Mouse (Mus musculus): ENCODE measurements around the gene Lmtk2. TPM values are rescaled to one million over a fixed set of nuclear protein-coding genes. Genes with fewer than 3 reads are reported as not detected.

Gene Lmtk2
- total RNA-seq, 2 experiments from 2014 or later: 19.9 to 22.6 TPM

GRCm38 (mm10) chr5:144169275-144169975 lies 69.2 kb downstream of the Lmtk2 start:
- no peak for DNase-seq
- intact Hi-C loops (cut with DNase I): no loop called here

GRCm38 (mm10) chr5:144173648-144174047 lies 73.4 kb downstream of the Lmtk2 start:
- no peak for DNase-seq
- intact Hi-C loops (cut with DNase I): no loop called here

- intact Hi-C loops (cut with DNase I): no loop called here
- no peak for DNase-seq
Observed at GRCm38 (mm10) chr5:144178216-144178615, 78.0 kb downstream of the Lmtk2 start.

DNA sequence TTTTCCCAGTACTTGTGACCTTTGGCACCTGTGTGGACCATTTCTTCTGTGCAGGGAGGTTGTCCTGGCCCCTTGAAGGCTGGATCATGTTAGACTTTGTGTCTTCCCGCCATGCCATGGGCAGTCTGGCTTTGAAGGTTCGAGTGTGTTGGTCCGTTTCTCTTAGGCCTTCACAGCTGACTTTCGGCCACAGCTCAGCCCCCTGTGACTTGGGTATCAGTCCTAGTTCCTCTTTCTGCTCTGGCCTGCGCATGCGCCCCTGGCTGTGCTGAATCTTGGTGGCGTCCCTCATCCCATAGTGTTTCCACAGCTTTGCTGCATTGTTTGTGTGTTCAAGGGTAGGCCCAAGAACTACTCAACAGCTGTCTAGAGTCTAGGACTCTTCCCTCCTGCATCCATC lies 81.0 kb downstream of the Lmtk2 start:
- DNase-seq: no peak
- intact Hi-C loops (cut with DNase I): no loop called here

DNA sequence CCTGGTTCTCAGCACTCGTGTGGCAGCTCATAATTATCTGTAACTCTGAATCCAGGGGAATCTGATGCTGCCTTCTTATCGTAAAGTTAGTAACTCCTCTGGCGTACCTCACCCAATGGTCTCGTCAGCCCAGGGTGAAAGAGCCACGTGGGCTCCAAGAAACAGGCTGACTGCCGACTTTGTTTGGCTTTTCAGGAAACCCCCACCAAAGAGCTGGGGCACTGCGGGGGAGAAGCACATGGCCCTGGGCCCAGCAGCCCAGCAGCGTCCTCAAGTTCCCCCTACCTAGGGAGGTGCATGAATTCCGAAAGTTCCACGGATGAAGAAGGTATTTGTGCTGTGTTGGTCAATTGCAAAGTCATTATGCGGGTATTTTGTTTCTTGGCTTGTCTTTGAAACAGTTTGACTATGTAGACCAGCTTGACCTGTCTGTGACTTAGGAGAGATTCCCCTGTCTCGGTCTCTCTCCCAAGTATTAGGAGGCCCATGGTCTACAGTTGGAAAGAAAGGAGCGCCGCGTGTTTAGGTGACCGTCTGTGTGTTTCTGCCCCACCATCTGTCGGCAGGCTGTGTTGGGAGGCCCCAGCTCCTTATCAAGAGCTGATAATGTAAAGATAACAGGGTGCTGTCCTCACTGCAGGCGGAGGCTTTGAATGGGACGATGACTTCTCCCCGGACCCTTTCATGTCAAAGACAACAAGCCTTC lies 82.5 kb downstream of the Lmtk2 start:
- DNase-seq: no peak
- intact Hi-C loops (cut with DNase I): no loop called here

DNA sequence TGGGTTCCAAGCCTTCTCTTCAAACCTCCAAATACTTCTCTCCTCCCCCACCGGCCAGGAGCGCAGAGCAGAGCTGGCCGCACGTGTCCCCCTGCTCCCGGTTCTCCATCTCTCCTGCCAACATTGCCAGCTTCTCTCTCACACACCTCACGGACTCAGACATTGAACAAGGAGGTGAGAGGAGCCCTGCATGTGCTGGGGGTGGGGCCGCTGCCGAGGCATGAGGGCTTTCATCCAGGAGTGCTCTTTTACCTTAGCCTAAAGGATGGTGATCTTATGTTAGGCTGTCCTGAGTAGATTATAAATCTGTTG lies 83.0 kb downstream of the Lmtk2 start:
- intact Hi-C loops (cut with DNase I): no loop called here
- no peak for DNase-seq

- intact Hi-C loops (cut with DNase I): no loop called here
Observed at GRCm38 (mm10) chr5:144183647-144184335, 83.6 kb downstream of the Lmtk2 start.

GRCm38 (mm10) chr5:144184350-144185045 lies 84.3 kb downstream of the Lmtk2 start:
- intact Hi-C loops (cut with DNase I): no loop called here

More at GRCm38 (mm10) chr5:144183647-144184335, 83.6 kb downstream of the Lmtk2 start:
- no peak for DNase-seq

DNA sequence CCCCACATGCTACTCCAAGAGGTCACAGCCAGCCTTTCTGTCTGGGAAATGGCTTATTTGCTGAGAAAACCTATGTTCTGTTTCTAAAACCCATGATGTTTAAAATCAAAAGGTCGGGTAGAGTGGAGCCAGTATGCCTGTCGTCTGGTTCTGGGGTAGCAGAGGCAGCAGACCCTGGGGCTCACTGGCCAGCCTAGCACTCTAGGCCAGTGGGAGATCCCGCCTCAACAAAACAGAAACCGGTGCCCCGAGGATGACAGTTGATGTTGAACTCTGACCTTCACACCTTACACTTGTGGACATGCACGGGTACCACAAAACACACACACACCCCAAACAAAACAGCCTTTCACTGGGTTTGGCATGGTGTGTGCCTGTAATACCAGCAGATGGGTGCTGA lies 88.2 kb downstream of the Lmtk2 start:
- intact Hi-C loops (cut with DNase I): no loop called here
- no peak for DNase-seq

More at GRCm38 (mm10) chr5:144184350-144185045, 84.3 kb downstream of the Lmtk2 start:
- DNase-seq: no peak

DNA sequence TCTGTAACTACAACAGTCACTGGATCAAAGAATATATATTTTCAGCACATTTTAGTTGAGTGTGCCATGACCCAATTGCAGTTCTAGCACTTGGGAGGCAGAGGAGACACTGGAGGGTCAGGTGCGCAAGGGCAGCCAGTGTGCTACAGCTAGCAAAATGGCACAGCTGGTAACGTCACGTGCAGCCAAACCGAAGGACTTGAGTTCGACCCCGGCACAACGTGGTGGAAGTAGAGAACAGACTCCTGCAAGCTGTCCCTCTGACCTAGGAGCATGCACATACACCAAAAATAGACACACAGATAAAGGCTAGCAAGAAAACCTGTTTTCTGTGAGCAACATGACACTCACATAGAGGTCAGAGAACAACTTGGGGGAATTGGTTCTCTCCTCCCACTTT lies 89.1 kb downstream of the Lmtk2 start:
- intact Hi-C loops (cut with DNase I): no loop called here
- no peak for DNase-seq

DNA sequence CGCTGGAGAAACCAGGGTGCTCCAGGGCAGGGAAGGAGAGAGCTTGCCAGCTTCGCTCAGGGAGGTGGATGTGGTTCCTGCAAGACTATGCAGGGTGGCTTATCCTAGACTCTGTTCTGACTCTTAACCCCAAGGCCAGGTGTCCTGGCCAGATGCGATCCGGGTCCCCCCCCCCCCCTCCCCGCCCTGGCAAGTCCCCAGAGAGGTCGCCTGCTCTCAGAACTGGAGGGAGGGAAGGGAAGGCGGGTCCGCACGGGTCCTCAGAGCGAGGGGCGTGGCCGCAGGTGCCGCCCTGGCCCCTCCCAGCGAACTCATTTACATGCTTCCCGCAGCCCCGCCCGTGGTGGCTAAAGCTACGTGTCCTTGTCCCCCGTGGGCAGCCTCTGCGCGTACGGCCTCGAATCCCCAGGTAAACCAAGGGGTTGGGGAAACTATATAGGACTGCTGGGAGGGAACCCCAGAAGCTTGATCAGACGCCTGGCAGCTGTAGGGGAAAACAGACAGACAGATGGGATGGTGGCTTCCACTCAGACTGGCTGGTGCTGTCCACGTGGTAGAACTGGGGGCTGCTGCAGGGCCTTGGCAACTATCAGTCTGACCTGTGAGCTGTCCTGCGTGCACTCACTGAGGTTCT lies 89.8 kb downstream of the Lmtk2 start, which contains the start of gene Bhlha15:
Gene Bhlha15 (plus strand): TSS at position 337 of the 634 bp plus-strand sequence.
- intact Hi-C loops (cut with DNase I): no loop called here
- DNase-seq: peak; percentile 32 to 41

DNA sequence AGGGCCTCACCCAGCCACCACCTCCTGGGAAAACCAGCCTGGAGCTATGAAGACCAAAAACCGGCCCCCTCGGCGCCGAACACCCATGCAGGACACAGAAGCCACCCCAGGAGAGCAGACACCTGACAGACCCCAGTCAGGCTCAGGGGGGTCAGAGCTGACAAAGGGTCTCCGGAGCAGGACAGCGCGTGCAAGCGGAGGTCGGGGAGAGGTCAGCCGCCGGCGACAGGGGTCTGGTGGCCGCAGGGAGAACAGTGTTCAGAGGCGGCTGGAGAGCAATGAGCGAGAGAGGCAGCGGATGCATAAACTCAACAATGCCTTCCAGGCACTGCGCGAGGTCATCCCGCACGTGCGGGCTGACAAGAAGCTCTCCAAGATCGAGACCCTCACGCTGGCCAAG lies 90.8 kb downstream of the Lmtk2 start:
- intact Hi-C loops (cut with DNase I): no loop called here
- DNase-seq: no peak

GRCm38 (mm10) chr5:144192673-144193072 lies 92.4 kb downstream of the Lmtk2 start:
- intact Hi-C loops (cut with DNase I): no loop called here
- DNase-seq: no peak

DNA sequence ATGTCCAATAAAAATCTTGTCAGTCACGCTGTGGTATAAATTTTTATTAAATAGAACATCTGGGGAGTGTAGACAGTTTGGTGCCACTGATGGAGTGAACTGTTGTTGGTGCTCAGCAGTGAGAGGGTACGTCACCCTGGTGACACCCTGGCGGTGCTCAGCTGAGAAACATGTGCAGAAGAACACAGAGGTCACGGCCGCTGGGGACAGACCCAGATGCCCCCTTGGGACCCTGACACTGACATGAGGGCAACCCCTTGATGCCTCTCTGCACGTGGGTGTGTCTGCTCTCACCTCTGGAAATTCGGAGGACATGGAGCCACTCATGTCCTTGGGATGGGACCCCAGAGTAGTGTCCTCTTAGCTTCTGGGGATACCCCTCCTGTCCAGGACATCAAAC lies 94.2 kb downstream of the Lmtk2 start:
- no peak for DNase-seq
- intact Hi-C loops (cut with DNase I): no loop called here

GRCm38 (mm10) chr5:144195567-144195966 lies 95.3 kb downstream of the Lmtk2 start:
- intact Hi-C loops (cut with DNase I): no loop called here
- no peak for DNase-seq

DNA sequence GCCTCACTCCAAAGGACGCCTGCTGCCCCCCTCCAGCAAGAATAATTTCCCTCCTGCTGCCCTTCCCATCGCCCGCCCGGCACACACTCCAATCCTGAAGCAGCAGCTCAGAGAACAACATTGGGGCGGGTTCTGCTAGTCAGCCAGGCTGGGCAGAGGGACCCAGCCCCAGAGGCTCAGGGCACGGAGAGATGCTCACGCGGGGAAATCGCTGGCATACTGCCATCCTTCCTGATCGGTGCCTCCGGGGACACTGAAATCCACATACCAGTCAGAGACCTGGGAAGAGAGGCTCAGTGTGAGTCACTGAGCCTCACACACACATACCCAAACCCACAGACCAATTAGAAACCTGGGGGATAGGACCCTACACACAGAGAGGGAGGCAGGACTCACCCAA lies 100.4 kb downstream of the Lmtk2 start:
- no peak for DNase-seq
- intact Hi-C loops (cut with DNase I): no loop called here

DNA sequence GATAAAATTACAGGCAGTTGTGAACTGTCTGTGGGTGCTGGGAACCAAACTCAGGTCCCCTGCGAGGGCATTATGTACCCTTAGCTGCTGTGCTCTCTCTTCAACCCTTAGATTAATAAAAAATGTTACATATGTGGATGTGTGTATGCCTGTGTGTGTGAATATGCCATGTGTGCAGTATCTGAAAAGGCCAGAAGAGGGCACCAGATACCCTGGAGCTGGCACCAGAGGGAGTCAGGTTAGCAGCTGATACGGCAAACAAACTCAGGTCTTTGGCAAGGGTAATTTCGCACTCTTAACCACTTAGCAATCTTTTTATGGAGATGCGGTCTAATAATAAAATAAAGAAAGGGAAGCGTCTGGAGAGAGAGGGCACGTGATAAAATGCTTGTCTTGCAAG lies 102.2 kb downstream of the Lmtk2 start:
- intact Hi-C loops (cut with DNase I): no loop called here
- DNase-seq: no peak

DNA sequence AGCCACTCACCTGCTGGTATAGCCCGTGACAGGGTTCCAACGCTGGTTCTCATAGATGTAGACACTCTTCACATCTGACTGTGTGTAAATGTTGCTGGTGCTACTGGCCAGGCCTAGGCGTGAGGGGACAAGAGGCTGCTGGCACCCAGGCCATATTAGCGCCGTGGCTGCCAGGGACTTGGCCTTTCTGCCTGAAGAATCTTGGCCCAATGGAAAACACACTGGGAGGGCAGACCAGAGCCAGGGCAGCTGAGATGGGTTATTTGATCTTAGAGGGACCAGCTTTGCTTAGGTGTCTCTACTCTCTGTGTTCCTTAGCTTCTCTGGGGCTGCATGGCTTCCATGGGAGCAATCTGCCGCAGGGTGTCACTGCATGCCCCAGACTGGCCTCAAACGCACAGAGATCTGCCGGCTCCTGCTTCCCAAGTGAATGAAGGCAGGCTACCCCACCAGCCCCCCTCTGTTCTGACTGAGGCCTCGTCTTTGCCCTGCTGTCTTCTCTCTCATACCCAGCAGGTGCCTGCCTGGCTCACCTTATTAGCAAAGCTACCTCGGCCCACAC lies 103.2 kb downstream of the Lmtk2 start:
- DNase-seq: no peak
- intact Hi-C loops (cut with DNase I): no loop called here

DNA sequence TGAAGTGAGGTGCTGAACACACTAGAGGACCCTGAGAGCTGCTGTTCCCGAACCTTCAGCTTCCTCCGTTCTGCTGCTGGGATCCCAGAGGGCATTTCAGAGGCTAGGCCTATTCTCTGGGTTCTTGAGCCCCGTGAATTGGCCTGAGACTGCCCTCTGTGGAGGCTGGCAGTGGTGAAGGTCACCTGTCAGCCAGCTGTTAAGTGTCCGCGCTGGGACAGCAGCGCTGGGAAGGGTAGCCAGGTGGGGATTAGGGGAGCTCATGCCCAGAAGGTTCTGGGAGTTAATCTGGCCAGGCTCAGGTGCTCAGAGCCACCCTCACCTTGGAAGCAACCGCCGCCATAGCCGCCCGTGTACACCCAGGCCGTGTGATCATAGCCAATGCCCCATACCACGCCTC lies 104.1 kb downstream of the Lmtk2 start:
- no peak for DNase-seq
- intact Hi-C loops (cut with DNase I): no loop called here

GRCm38 (mm10) chr5:144204911-144205310 lies 104.7 kb downstream of the Lmtk2 start:
- intact Hi-C loops (cut with DNase I): no loop called here
- DNase-seq: no peak

Data from heart, postnatal 10 days (tissue).